Mouse (Mus musculus): ENCODE data around the gene Gmppa. TPM values are rescaled to one million over a fixed set of nuclear protein-coding genes. Genes with fewer than 3 reads are reported as not detected.

The Gmppa gene
- polyA plus RNA-seq, 1 experiment from 2014 or later: 35.2 TPM

- H3K4me1 ChIP-seq (replicated peaks): peaks cover 11% of the 10 kb centered on the region
- no peaks in the 10 kb centered on the region for H3K36me3 ChIP-seq (replicated peaks)
- no peak overlapping the region for H3K27ac ChIP-seq (replicated peaks)
- H3K27me3 ChIP-seq: peaks cover 76% of the 10 kb centered on the region
- H3K9ac ChIP-seq: no peak overlapping the region
- H3K9me3 ChIP-seq (replicated peaks): no peaks in the 10 kb centered on the region
- no peak for ATAC-seq (ENCODE audit: insufficient read depth)
- H3K4me3 ChIP-seq (replicated peaks): no peak overlapping the region
- no peak overlapping the region for H3K4me2 ChIP-seq
- 59% methylated on average over 11 of the region's 11 CpGs for WGBS (ENCODE audit: insufficient replicate concordance)
Measured at GRCm38 (mm10) chr1:75423780-75424390, 11.8 kb upstream of the Gmppa start.

GRCm38 (mm10) chr1:75425796-75426471 is 9.8 kb upstream of the Gmppa start:
- no peaks in the 10 kb centered on the region for H3K36me3 ChIP-seq (replicated peaks)
- no peak for ATAC-seq (ENCODE audit: insufficient read depth)
- H3K4me2 ChIP-seq: no peak overlapping the region
- peaks cover 66% of the 10 kb centered on the region for H3K27me3 ChIP-seq
- H3K27ac ChIP-seq (replicated peaks): no peak overlapping the region
- WGBS (ENCODE audit: insufficient replicate concordance): 17% methylated on average over 10 of the region's 10 CpGs
- peaks cover 11% of the 10 kb centered on the region for H3K4me1 ChIP-seq (replicated peaks)
- H3K9me3 ChIP-seq (replicated peaks): no peaks in the 10 kb centered on the region
- no peak overlapping the region for H3K4me3 ChIP-seq (replicated peaks)
- H3K9ac ChIP-seq: no peak overlapping the region

DNA sequence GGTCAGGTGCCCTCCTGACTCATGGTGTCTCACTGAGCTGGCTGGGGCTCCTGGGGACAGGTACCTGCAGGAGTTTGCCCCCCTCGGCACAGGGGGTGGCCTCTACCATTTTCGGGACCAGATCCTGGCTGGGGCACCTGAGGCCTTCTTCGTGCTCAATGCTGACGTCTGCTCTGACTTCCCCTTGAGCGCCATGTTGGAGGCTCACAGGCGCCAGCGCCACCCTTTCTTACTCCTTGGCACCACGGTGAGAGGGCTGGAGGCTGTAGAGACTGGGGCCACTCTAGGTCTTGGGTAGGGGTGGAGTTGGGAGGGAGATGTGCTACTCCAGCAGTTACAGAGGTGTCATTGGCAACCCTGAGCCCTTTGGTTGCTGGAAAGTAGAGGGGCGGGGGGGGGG is 3.1 kb downstream of the Gmppa start:
- ATAC-seq (ENCODE audit: insufficient read depth): no peak
- Histone ChIP-seq H3K4me1 (replicated peaks) (peaks cover 24% of the 10 kb centered on the region), H3K36me3 (replicated peaks) (0 out of 2 replicates have a peak, but pooled peaks cover 3% of the 10 kb centered on the region), H3K9me3 (replicated peaks) (no peaks in the 10 kb centered on the region), H3K27me3 (no peaks in the 10 kb centered on the region), H3K9ac (no peak overlapping the region), H3K4me3 (replicated peaks) (no peak overlapping the region), H3K27ac (replicated peaks) (no peak overlapping the region), H3K4me2 (no peak overlapping the region)
- WGBS (ENCODE audit: insufficient replicate concordance): 76% methylated on average over 8 of the region's 9 CpGs

GRCm38 (mm10) chr1:75440661-75441060 is 4.9 kb downstream of the Gmppa start:
- Histone ChIP-seq H3K27me3 (peaks cover 4% of the 10 kb centered on the region; the same call in 1 of the 2 replicates), H3K9me3 (replicated peaks) (no peaks in the 10 kb centered on the region), H3K27ac (replicated peaks) (no peak overlapping the region), H3K4me1 (replicated peaks) (peaks cover 39% of the 10 kb centered on the region), H3K4me2 (no peak overlapping the region), H3K4me3 (replicated peaks) (no peak overlapping the region), H3K9ac (no peak overlapping the region), H3K36me3 (replicated peaks) (0 out of 2 replicates have a peak, but pooled peaks cover 3% of the 10 kb centered on the region)
- 84% methylated on average over 7 of the region's 7 CpGs for WGBS (ENCODE audit: insufficient replicate concordance)
- ATAC-seq (ENCODE audit: insufficient read depth): no peak

GRCm38 (mm10) chr1:75441471-75441996 is 5.8 kb downstream of the Gmppa start:
- H3K27me3 ChIP-seq: peaks cover 11% of the 10 kb centered on the region
- peaks cover 42% of the 10 kb centered on the region for H3K4me1 ChIP-seq (replicated peaks)
- WGBS (ENCODE audit: insufficient replicate concordance): 80% methylated on average over 15 of the region's 15 CpGs
- H3K27ac ChIP-seq (replicated peaks): no peak overlapping the region
- H3K4me2 ChIP-seq: no peak overlapping the region
- no peak overlapping the region for H3K9ac ChIP-seq
- H3K4me3 ChIP-seq (replicated peaks): no peak overlapping the region
- H3K36me3 ChIP-seq (replicated peaks): 0 out of 2 replicates have a peak, but pooled peaks cover 3% of the 10 kb centered on the region
- ATAC-seq (ENCODE audit: insufficient read depth): no peak
- H3K9me3 ChIP-seq (replicated peaks): no peaks in the 10 kb centered on the region

DNA sequence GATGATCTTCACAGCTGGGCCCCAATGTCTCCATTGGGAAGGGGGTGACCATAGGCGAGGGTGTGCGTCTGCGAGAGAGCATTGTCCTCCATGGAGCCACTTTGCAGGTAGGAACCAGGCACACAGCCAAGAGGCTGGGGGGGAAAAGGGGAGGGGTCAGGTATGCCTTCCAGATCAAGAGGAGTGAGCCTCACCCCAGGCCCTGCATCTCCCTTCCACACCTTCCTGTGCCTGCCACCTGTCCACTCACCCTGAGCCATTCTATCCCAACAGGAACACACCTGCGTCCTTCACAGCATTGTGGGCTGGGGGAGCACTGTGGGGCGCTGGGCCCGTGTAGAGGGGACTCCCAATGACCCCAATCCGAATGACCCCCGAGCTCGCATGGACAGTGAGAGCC is 6.4 kb downstream of the Gmppa start:
- Histone ChIP-seq H3K27me3 (peaks cover 18% of the 10 kb centered on the region), H3K27ac (replicated peaks) (no peak overlapping the region), H3K4me2 (no peak overlapping the region), H3K4me1 (replicated peaks) (peaks cover 42% of the 10 kb centered on the region), H3K4me3 (replicated peaks) (no peak overlapping the region), H3K36me3 (replicated peaks) (0 out of 2 replicates have a peak, but pooled peaks cover 3% of the 10 kb centered on the region), H3K9me3 (replicated peaks) (no peaks in the 10 kb centered on the region), H3K9ac (no peak overlapping the region)
- no peak for ATAC-seq (ENCODE audit: insufficient read depth)
- WGBS (ENCODE audit: insufficient replicate concordance): 64% methylated on average over 9 of the region's 9 CpGs

- Histone ChIP-seq H3K27me3 (peaks cover 24% of the 10 kb centered on the region), H3K36me3 (replicated peaks) (0 out of 2 replicates have a peak, but pooled peaks cover 3% of the 10 kb centered on the region), H3K9ac (no peak overlapping the region), H3K4me2 (no peak overlapping the region), H3K9me3 (replicated peaks) (no peaks in the 10 kb centered on the region), H3K4me3 (replicated peaks) (no peak overlapping the region), H3K4me1 (replicated peaks) (peaks cover 44% of the 10 kb centered on the region), H3K27ac (replicated peaks) (no peak overlapping the region)
- no peak for ATAC-seq (ENCODE audit: insufficient read depth)
- WGBS (ENCODE audit: insufficient replicate concordance): 70% methylated on average over 8 of the region's 8 CpGs
Measured at GRCm38 (mm10) chr1:75442811-75443210, 7.1 kb downstream of the Gmppa start.

GRCm38 (mm10) chr1:75443247-75444024 is 7.7 kb downstream of the Gmppa start:
- no peak overlapping the region for H3K4me2 ChIP-seq
- H3K36me3 ChIP-seq (replicated peaks): 0 out of 2 replicates have a peak, but pooled peaks cover 3% of the 10 kb centered on the region
- H3K4me3 ChIP-seq (replicated peaks): no peak overlapping the region
- no peaks in the 10 kb centered on the region for H3K9me3 ChIP-seq (replicated peaks)
- H3K27me3 ChIP-seq: peaks cover 30% of the 10 kb centered on the region
- H3K9ac ChIP-seq: no peak overlapping the region
- H3K4me1 ChIP-seq (replicated peaks): peaks cover 50% of the 10 kb centered on the region
- WGBS (ENCODE audit: insufficient replicate concordance): 60% methylated on average over 13 of the region's 13 CpGs
- ATAC-seq (ENCODE audit: insufficient read depth): no peak
- no peak overlapping the region for H3K27ac ChIP-seq (replicated peaks)

GRCm38 (mm10) chr1:75444208-75444607 is 8.5 kb downstream of the Gmppa start:
- Histone ChIP-seq H3K27ac (replicated peaks) (no peak overlapping the region), H3K27me3 (peaks cover 38% of the 10 kb centered on the region), H3K4me1 (replicated peaks) (peaks cover 57% of the 10 kb centered on the region), H3K9ac (no peak overlapping the region), H3K4me3 (replicated peaks) (no peak overlapping the region), H3K9me3 (replicated peaks) (no peaks in the 10 kb centered on the region), H3K36me3 (replicated peaks) (0 out of 2 replicates have a peak, but pooled peaks cover 3% of the 10 kb centered on the region), H3K4me2 (peak overlapping the region; percentile 67; the same call in 1 of the 2 replicates)
- WGBS (ENCODE audit: insufficient replicate concordance): 41% methylated on average over 3 of the region's 3 CpGs
- ATAC-seq (ENCODE audit: insufficient read depth): no peak

DNA sequence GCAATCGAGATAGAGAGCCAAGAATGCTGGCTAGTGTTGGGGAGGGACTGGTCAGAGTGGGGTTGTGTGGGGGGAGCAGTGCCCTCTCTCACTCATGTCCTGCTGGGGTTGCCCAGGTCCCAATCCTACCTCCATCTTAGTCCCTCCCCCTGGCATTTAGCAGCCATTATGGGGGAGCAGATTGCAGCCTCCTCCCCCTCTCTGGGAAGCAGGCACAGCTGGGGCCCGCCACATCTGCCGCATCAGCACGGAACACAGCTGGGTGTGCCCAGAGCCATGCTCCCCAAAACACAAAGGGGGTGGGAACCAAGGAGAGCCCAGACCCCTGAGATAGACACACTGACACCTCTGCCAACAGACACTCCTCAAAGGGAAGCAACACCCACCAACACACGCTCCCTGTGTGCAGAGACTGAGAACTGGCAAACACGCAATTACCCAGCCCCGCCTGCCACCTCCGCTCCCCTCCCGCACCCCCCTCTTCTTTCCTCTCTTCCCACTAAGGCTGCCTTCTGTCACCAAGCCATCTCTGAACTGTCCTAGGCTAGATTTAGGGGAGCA is 9.5 kb downstream of the Gmppa start:
- Histone ChIP-seq H3K27me3 (peaks cover 48% of the 10 kb centered on the region), H3K4me1 (replicated peaks) (peaks cover 67% of the 10 kb centered on the region), H3K9me3 (replicated peaks) (no peaks in the 10 kb centered on the region), H3K27ac (replicated peaks) (0 out of 2 replicates have a peak overlapping the region, but pooled peaks have one; percentile 57), H3K4me3 (replicated peaks) (peak overlapping the region; percentile 40; the same call in 1 of the 2 replicates), H3K4me2 (peak overlapping the region; percentile 67), H3K9ac (no peak overlapping the region), H3K36me3 (replicated peaks) (0 out of 2 replicates have a peak, but pooled peaks cover 3% of the 10 kb centered on the region)
- WGBS (ENCODE audit: insufficient replicate concordance): 5% methylated on average over 9 of the region's 9 CpGs
- peak; percentile 65 for ATAC-seq (ENCODE audit: insufficient read depth)

All from liver, embryonic 15.5 days (tissue).